Mouse (Mus musculus) lung, postnatal 10 days (tissue): ENCODE results near the gene Shank2.
A peak's percentile ranks its signal among the peaks of the same experiment; 100 is the strongest.

ENCODE experiments used
- DNase-seq: peaks from one replicate; pipeline ENCODE4 v3.0.0; 2021

Gene Shank2

GRCm38 (mm10) chr7:144284241-144285065 is 282.7 kb downstream of the Shank2 start:
- no peak for DNase-seq

- no peak for DNase-seq
Measured at GRCm38 (mm10) chr7:144285066-144285633, 283.4 kb downstream of the Shank2 start.

GRCm38 (mm10) chr7:144285912-144286311 is 284.2 kb downstream of the Shank2 start:
- DNase-seq, result no peak

GRCm38 (mm10) chr7:144287991-144288390 is 286.3 kb downstream of the Shank2 start:
- DNase-seq, result no peak

- DNase-seq, result no peak
Measured at GRCm38 (mm10) chr7:144291478-144291877, 289.8 kb downstream of the Shank2 start.

GRCm38 (mm10) chr7:144293611-144294010 is 291.9 kb downstream of the Shank2 start:
- no peak for DNase-seq

- peak; percentile 47 for DNase-seq
Measured at GRCm38 (mm10) chr7:144294239-144295200, 292.8 kb downstream of the Shank2 start.

- DNase-seq, result no peak
Measured at GRCm38 (mm10) chr7:144299351-144299750, 297.6 kb downstream of the Shank2 start.

- DNase-seq, result no peak
Measured at GRCm38 (mm10) chr7:144301646-144302045, 299.9 kb downstream of the Shank2 start.

- DNase-seq, result no peak
Measured at GRCm38 (mm10) chr7:144302498-144302897, 300.8 kb downstream of the Shank2 start.

GRCm38 (mm10) chr7:144307853-144308409 is 306.2 kb downstream of the Shank2 start:
- DNase-seq, result no peak

- DNase-seq, result no peak
Measured at GRCm38 (mm10) chr7:144314438-144315105, 312.8 kb downstream of the Shank2 start.

- DNase-seq, result no peak
Measured at GRCm38 (mm10) chr7:144316224-144316623, 314.5 kb downstream of the Shank2 start.

- DNase-seq, result no peak
Measured at GRCm38 (mm10) chr7:144316797-144317196, 315.1 kb downstream of the Shank2 start.

GRCm38 (mm10) chr7:144324077-144324476 is 322.3 kb downstream of the Shank2 start:
- no peak for DNase-seq

- no peak for DNase-seq
Measured at GRCm38 (mm10) chr7:144324861-144325260, 323.1 kb downstream of the Shank2 start.

GRCm38 (mm10) chr7:144325603-144326002 is 323.9 kb downstream of the Shank2 start:
- DNase-seq, result no peak

GRCm38 (mm10) chr7:144329403-144329890 is 327.7 kb downstream of the Shank2 start:
- no peak for DNase-seq

GRCm38 (mm10) chr7:144336626-144337025 is 334.9 kb downstream of the Shank2 start:
- peak; percentile 25 for DNase-seq

GRCm38 (mm10) chr7:144338694-144339093 is 337.0 kb downstream of the Shank2 start:
- no peak for DNase-seq

- no peak for DNase-seq
Measured at GRCm38 (mm10) chr7:144340376-144340775, 338.6 kb downstream of the Shank2 start.

GRCm38 (mm10) chr7:144366133-144366532 is 364.4 kb downstream of the Shank2 start:
- DNase-seq, result no peak
